Mouse (Mus musculus) hematopoietic stem cell, adult 5-6 weeks (primary cell): Measurements from ENCODE around the gene Cfap97d2. TPM values are rescaled to one million over a fixed set of nuclear protein-coding genes. Genes with fewer than 3 reads are reported as not detected.
A peak's percentile ranks its signal among the peaks of the same experiment; 100 is the strongest.

Experiments used
- ATAC-seq, 2 experiments: fragments of 125-278 bp in 1 of 2; replicated peaks in 1 of 2; 2 replicates each; pipeline ENCODE4 v1.8.0; 2016 to 2017; ENCODE audit warnings: inconsistent platforms in 2 of 2, mild to moderate bottlenecking in 2 of 2, moderate number of reproducible peaks in 2 of 2, low read depth in 1 of 2, moderate TSS enrichment in 1 of 2; ENCODE audit not compliant: low FRiP score in 2 of 2, poor library complexity in 2 of 2, severe bottlenecking in 2 of 2, insufficient read depth in 1 of 2, low TSS enrichment in 1 of 2
- total RNA-seq: library from RNA; stranded (forward); fragments of 172-1452, 232-1000 nt; gene quantifications from 2 replicates; pipeline ENCODE4 v1.2.3, GENCODE M21; 2017

Cfap97d2 gene
- total RNA-seq, 1 experiment from 2014 or later = not detected

DNA sequence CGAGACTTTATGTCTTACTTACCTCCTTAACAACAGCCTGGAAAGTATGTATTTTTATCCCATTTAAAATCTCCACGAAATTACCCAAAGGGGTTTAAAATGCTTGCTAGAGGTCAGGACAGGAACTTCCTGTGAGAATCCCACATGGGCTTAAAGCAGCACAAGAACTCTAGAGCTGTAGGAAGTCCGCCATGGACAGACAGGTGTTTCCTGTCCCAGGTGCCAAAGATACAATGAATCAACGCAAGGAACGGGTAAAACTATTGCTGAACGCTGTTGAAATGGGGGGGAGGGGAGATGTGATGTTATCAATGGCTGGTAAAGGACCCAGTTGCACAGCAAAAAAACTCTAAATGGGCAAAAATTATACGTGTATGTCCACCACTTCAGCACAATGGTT, 21.6 kb upstream of the Cfap97d2 start:
- 0 out of 4 replicates have a peak, but pooled peaks of 1 of the 2 experiments have one; percentile 21 for ATAC-seq

DNA sequence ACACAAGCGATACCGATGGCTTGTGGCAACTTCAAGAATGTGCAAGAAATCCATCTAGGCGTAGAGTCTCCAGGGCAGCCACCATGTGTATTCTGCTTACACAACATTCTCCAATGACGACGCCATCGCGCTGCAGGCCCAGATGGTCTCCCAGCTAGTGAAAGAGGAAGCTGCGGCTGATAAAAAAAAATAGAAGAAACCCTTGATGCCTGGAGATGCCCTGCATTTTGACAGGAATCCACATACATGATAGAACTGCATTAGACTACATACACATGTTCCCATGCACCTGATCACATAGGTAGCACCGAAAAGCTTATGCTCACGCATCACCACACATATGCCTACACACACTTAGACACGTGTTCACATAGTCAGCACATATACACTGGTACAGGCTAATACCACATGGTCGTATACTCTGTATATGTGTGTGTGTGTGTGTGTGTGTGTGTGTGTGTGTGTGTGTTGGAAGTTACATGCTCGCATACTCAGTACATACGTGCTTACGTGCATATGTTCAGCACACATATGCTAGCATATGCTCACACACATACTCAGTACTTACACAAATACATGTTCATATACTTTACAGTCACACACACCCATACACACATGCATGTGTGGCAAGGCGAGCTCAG, 19.9 kb upstream of the Cfap97d2 start:
- peak; percentile 85 to 89 for ATAC-seq

- ATAC-seq = peak; percentile 5 to 23; a peak in 1 of 4 replicates
Observed at GRCm38 (mm10) chr8:13686426-13686825, 19.3 kb upstream of the Cfap97d2 start.

GRCm38 (mm10) chr8:13687101-13687717, 18.5 kb upstream of the Cfap97d2 start:
- no peak for ATAC-seq

GRCm38 (mm10) chr8:13687941-13688340, 17.7 kb upstream of the Cfap97d2 start:
- ATAC-seq = peak in 1 of 2 experiments; percentile 22; a peak in 2 of 4 replicates

- ATAC-seq = no peak
Observed at GRCm38 (mm10) chr8:13688461-13688860, 17.2 kb upstream of the Cfap97d2 start.

- no peak for ATAC-seq
Observed at GRCm38 (mm10) chr8:13689331-13689730, 16.4 kb upstream of the Cfap97d2 start.

GRCm38 (mm10) chr8:13692302-13693066, 13.2 kb upstream of the Cfap97d2 start:
- no peak for ATAC-seq

DNA sequence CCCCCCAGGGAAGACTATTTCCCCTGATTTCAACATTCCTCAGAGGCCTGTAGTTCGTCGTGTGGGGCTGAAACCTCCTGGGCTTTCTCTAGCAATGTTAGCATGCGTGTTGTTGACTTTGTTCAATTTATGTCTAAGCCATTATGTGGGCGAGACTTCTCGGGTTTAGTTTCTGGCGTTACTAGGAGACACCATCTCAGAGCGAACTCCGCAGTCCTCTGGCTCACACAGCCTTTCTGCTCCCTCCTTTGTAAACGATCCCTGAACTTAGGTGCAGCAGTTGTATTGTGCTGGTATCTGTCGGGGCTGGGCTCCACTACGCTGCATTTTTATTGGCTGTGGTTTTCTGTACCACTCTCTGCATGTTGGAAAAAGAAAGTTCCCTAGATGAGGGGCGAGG, 11.0 kb upstream of the Cfap97d2 start:
- no peak for ATAC-seq

DNA sequence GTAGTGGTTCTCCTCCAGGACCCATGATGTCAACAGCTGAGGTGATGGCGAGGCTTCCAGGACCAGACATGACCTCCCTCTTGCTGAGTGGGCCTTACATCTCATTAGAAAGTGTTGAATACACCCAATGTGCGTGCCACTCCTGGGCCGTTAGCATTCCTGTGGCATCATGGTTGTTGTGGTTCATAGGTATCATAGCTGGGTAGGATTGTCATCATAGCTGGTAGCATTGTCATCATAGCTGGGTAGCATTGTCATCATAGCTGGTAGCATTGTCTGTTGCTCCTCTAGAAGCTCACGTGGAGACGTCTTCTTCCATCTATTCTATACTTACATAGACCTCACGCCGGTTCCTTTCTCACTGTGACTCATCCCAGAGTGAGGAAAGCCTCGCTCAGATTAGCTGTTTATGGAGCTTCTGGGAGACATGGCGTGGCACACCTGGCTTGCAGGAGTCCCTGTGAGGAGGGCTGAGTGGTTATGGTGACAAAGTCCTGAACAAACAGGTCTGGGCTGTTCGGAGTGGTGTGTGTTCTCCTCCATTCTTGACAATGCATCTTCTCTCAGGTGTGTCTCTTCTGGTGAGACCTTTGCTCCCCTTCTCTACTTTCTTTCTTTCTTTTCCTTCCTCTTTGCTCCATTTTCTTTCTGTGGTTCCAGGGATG, 10.4 kb upstream of the Cfap97d2 start:
- ATAC-seq = no peak

- ATAC-seq = no peak
Observed at GRCm38 (mm10) chr8:13696157-13696556, 9.5 kb upstream of the Cfap97d2 start.

DNA sequence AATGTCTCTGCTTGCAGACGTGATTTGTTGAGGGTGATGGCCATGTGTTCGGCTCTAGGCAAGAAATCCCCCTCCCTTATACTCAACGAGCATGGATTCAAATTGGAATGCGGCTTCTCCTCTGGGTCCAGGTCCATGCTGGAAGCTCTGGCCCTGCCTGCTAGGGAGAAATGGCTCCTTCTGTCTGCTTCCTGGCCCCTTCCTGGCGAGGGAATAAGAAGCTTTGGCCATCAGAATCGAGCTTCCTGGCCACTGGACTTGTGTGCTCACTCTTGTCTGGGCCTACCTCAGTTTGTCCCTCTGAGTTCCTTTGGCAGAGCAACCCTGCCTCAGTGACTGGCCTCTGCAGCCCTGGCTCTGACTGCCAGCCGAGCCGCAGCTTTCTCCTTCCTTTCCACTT, 8.5 kb upstream of the Cfap97d2 start:
- no peak for ATAC-seq

GRCm38 (mm10) chr8:13697681-13698080, 8.0 kb upstream of the Cfap97d2 start:
- peak; percentile 9 to 61; a peak in 1 of 4 replicates for ATAC-seq

DNA sequence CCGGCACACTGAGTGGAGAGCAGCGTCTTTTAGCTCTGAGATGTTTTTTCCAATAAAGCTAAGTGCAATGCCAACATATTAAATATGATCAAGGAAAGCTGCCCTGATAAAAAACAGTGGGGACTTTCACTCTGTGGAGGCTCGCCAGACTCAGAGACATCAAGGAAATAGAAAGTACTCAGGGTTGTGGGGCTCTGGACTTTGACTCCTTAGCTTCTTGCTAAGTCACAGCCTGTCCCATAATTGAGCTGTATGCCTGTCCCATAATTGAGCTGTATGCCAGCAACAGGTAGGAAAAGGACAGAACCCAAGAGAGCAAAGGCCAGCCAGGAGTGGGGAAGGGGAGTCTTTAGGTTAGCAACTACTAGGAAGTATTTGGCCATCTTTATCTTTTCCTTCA, 7.4 kb upstream of the Cfap97d2 start:
- no peak for ATAC-seq

DNA sequence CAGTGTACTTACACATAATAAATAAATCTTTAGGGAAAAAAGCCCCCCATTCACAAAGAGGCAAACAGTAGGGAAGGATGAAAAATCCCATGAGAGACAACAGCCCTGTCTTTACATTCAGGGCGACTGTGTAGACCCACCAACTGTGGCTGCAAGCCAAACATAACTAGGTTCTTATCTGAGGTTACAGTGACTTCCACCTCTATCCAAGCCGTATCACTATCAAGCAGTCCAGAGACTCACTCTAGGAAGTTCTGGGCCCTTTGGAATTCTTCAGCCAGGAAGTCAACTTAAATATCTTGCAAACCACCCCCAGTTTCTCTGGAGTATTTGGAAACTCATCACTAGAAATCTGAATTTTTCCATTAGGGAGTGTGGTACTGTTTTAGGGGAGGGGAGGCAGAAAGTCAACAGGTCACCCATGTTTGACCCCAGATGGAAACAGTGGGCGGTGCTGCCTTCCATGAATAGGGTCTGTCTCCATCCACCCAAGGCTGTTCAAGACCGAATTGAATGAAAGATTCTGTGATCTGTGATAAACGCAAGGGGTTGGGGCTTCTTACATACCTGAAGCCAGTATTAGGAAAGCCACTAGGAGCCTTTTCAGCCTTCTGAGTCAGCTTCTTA, 6.3 kb upstream of the Cfap97d2 start:
- ATAC-seq = no peak

- no peak for ATAC-seq
Observed at GRCm38 (mm10) chr8:13702755-13703154, 2.9 kb upstream of the Cfap97d2 start.

GRCm38 (mm10) chr8:13703756-13704155, 1.9 kb upstream of the Cfap97d2 start:
- ATAC-seq = no peak
